Mouse (Mus musculus) small intestine, adult 2 months (tissue): ENCODE measurements at regions not wholly inside any gene's neighbourhood (a gene's known extent, or its start where the extent isn't known, plus 50 kb on each side); places are given as distances from the start of the nearest gene placed in this dataset.

Source experiments
- H3K27ac ChIP-seq: fragments of 200-500 bp; 2 replicates; pipeline ENCODE4 v1.5.1; 2012; ENCODE audit warnings: low read depth, low read length, control low read depth, inconsistent platforms; ENCODE audit not compliant: insufficient read depth
- H3K27me3 ChIP-seq: fragments of 200-500 bp; 2 replicates; pipeline ENCODE4 v1.6.1; 2012; ENCODE audit warnings: mild to moderate bottlenecking, moderate library complexity, low read length, inconsistent platforms; ENCODE audit not compliant: control insufficient read depth, insufficient read depth
- H3K36me3 ChIP-seq: fragments of 200-500 bp; 2 replicates; pipeline ENCODE4 v1.6.1; 2012; ENCODE audit warnings: mild to moderate bottlenecking, low read length, control low read depth, inconsistent platforms; ENCODE audit not compliant: control insufficient read depth, insufficient read depth
- H3K4me1 ChIP-seq: fragments of 200-500 bp; 2 replicates; pipeline ENCODE4 v1.6.1; 2012; ENCODE audit warnings: low read length, inconsistent platforms, mixed read lengths; ENCODE audit not compliant: control insufficient read depth, insufficient read depth, insufficient read length
- H3K4me3 ChIP-seq: fragments of 200-500 bp; 2 replicates; pipeline ENCODE4 v1.5.1; 2012; ENCODE audit warnings: low read depth, mild to moderate bottlenecking, control low read depth, inconsistent platforms, low read length, moderate library complexity
- CTCF ChIP-seq: fragments of 200-500 bp; IDR thresholded peaks from 2 replicates; pipeline ENCODE4 v1.5.1; 2012; ENCODE audit warnings: low read depth, mild to moderate bottlenecking, control low read depth, inconsistent platforms, low read length, moderate library complexity, mixed read lengths; ENCODE audit not compliant: insufficient replicate concordance, insufficient read length; ENCODE audit errors: extremely low read depth
- POLR2A ChIP-seq: fragments of 200-500 bp; IDR thresholded peaks from 2 replicates; pipeline ENCODE4 v1.6.1; 2012; ENCODE audit warnings: low read depth, mild to moderate bottlenecking, control low read depth, inconsistent platforms, low read length, moderate library complexity
- WGBS: fragments of 180-500 bp; shearing (Covaris S2); methylation state at CpG from one replicate; pipeline ENCODE4 v1.1.7; 2018; 5-methylcytosine and 5-hydroxymethylcytosine counted together

DNA sequence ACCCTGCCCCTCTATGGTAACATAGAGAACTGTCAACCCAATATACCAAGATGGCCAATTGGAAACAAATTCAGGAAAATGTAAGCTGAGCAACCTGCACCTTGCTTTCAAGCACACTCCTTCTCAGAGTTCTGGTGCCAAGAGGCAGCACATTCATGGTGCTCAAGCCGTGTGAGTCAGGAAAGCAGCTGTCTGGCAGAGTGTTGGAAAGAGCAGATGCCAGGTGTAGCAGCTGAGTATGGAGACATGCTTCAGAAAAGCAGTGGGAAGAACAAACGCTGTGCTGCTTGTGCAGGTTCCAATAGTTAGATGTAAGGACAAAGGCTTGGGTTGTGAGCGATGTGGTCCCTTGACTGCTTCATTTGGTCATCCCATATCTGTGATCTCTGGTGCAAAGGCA is 794.0 kb upstream of the 4930452B06Rik start:
- TF ChIP-seq CTCF (no peak), POLR2A (no peak)
- H3K27me3 ChIP-seq, result no peaks in the 10 kb centered on the region
- 89% methylated on average over 3 of the region's 3 CpGs for WGBS
- H3K4me3 ChIP-seq, result no peak overlapping the region
- H3K4me1 ChIP-seq, result no peaks in the 10 kb centered on the region
- H3K27ac ChIP-seq, result no peak overlapping the region
- H3K36me3 ChIP-seq, result no peaks in the 10 kb centered on the region

DNA sequence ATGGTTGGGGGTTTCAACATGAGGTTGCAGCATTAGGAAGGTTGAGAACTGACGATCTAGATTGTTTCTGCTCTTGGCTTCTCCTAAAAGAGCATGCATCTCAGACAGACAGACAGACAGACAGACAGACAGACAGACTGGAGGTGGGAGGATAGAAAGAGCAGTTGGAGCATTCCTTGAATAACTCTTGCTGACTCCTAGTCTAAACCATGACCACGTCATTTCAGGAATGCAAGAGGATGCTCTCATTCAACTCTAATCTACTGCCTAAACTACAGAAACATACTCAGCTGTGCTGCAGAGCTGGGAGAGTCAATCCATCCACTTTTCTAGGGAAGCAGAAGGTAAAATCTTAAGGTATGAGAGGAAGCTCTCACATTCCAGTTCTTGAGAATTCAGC is 792.8 kb upstream of the 4930452B06Rik start:
- Histone ChIP-seq H3K27ac (no peak overlapping the region), H3K27me3 (no peaks in the 10 kb centered on the region), H3K4me3 (no peak overlapping the region), H3K36me3 (no peaks in the 10 kb centered on the region), H3K4me1 (no peaks in the 10 kb centered on the region)
- TF ChIP-seq POLR2A (no peak), CTCF (no peak)
- WGBS, result 60% methylated on average over 2 of the region's 2 CpGs

DNA sequence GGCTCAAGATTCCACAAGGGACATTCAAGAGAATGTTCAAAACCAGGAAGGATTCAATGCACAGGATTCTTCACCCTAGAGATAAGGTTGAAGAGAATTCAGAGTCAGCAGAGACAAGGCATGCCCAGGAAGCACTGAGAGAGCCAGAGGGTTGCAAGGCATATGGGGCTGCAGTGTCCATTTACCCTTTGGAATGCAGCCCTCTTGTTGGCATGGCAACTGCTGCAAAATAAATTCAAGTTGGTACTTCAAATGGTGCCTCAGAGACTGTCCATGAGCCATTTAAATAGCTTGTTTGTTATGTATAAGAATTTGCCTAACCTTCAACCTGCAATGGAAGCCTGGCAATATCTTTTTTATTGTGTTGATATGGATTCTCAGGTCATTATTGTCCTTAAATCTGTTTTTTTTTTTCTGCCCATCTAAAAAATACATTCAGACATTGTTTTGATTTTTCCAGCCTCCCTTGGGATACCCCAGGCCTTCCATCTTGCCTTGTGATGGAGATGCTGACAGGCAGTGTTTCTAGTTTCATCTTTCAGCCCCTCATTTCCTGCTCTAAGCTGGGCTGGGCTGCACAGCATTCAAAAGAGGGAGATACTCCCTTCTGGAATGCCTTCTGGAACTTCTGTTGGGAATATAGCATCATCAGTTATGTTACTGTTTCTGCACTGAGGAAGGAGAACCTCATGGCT is 791.9 kb upstream of the 4930452B06Rik start:
- Histone ChIP-seq H3K4me1 (no peaks in the 10 kb centered on the region), H3K27me3 (no peaks in the 10 kb centered on the region), H3K4me3 (no peak overlapping the region), H3K27ac (no peak overlapping the region), H3K36me3 (no peaks in the 10 kb centered on the region)
- no peak for TF ChIP-seq POLR2A
- TF ChIP-seq CTCF, result no peak

DNA sequence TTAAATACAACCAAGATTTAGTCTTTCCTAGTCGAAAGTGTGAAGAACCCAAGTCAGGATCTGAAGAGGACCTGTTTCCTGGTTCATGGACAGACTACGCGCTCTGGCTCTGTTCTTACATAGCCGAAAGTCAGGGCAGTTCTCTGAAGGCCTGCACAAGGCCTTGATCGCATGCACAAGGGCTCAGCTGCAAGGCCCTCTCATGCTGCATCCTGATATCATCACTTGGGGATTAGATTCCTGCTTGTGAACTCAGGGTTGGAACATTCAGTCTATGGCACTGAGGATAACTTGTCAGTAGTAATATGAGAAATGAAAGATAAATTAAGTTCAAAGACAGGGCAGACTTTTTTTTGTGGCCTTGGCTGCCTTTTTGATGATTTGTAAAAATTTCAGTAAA is 789.9 kb upstream of the 4930452B06Rik start:
- no peak overlapping the region for H3K4me3 ChIP-seq
- H3K36me3 ChIP-seq, result no peaks in the 10 kb centered on the region
- WGBS, result 90% methylated on average over 5 of the region's 5 CpGs

DNA sequence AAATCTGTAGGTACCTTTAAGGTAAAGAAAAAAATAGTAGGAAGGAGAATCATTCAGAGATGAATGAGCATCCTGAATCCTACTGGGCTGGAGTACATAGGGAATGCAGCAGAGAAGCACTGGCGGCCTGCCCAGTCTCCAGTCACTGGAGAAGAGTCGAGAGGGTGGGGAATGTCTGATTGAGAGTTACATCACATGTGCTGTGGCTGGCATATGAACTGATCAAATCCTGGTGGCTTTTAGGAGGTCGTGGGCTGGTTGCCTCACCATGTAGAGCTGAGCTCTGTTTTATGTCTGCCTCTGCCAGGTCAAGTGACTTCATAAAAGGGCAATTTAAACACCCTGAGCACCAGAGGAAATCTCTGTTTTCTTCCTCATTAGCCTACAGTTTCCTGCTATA is 783.9 kb upstream of the 4930452B06Rik start:
- H3K4me3 ChIP-seq, result no peak overlapping the region
- no peaks in the 10 kb centered on the region for H3K36me3 ChIP-seq
- no peaks in the 10 kb centered on the region for H3K4me1 ChIP-seq
- no peaks in the 10 kb centered on the region for H3K27me3 ChIP-seq
- H3K27ac ChIP-seq, result no peak overlapping the region
- TF ChIP-seq POLR2A, result no peak
- WGBS, result 40% methylated on average over 3 of the region's 3 CpGs

More for the DNA sequence above, 789.9 kb upstream of the 4930452B06Rik start:
- Histone ChIP-seq H3K27me3 (no peaks in the 10 kb centered on the region), H3K27ac (no peak overlapping the region), H3K4me1 (no peaks in the 10 kb centered on the region)
- TF ChIP-seq POLR2A (no peak), CTCF (no peak)

DNA sequence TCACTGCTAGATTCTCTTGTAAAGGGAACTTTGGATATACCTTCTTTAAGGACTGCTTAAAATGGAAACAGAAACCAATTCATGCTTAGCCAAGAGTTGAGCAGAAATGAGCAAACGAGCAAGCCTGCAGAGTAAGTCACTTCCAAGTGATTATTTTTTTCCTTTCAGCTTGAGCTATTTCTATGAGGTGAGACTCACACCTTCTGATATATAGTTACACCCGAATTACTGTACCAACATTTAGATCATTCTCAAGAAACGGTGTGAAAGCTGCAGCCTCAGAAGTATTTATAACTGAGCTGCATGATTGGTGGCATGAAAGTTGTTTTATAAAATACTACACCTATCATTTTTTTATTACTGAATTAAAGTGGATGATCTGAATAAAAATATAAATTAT is 771.9 kb upstream of the 4930452B06Rik start:
- H3K36me3 ChIP-seq, result no peaks in the 10 kb centered on the region
- no peaks in the 10 kb centered on the region for H3K27me3 ChIP-seq
- H3K4me1 ChIP-seq, result no peaks in the 10 kb centered on the region
- 58% methylated on average over 3 of the region's 3 CpGs for WGBS
- no peak overlapping the region for H3K4me3 ChIP-seq
- no peak for TF ChIP-seq CTCF
- no peak for TF ChIP-seq POLR2A
- H3K27ac ChIP-seq, result no peak overlapping the region

DNA sequence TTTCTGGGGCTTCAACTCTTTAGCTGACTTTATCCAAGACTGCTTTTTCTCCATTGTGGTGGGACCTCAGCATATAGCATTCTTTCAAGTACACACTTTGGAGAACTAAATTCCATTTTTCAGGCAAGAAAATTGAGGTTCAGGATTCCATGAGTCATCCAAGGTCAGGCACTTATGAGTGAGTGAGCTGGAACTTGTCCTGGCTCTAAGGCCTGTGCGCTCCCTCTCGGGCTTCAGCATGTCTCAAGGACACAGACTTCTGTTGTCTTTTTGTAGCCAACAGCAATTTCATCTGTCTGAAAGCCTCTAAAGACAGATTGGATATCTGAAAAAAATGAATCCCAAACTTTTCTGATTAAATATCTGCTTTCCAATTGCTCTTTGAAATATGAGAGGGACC is 769.1 kb upstream of the 4930452B06Rik start:
- TF ChIP-seq CTCF (no peak), POLR2A (no peak)
- no peak overlapping the region for H3K27ac ChIP-seq
- no peaks in the 10 kb centered on the region for H3K36me3 ChIP-seq
- 80% methylated on average over 2 of the region's 2 CpGs for WGBS
- H3K4me1 ChIP-seq, result no peaks in the 10 kb centered on the region
- no peak overlapping the region for H3K4me3 ChIP-seq
- H3K27me3 ChIP-seq, result no peaks in the 10 kb centered on the region
